Mouse (Mus musculus) lung, postnatal 0 days (tissue): ENCODE data around the gene Cnih3.

ENCODE experiments used
- CTCF ChIP-seq: IDR thresholded peaks from 2 replicates; pipeline ENCODE4 v1.5.1; 2016; ENCODE audit warnings: antibody characterized with exemption, mild to moderate bottlenecking
- EP300 ChIP-seq: IDR thresholded peaks from 2 replicates; pipeline ENCODE4 v1.6.1; 2016; ENCODE audit warnings: antibody characterized with exemption, mild to moderate bottlenecking, control low read depth

DNA sequence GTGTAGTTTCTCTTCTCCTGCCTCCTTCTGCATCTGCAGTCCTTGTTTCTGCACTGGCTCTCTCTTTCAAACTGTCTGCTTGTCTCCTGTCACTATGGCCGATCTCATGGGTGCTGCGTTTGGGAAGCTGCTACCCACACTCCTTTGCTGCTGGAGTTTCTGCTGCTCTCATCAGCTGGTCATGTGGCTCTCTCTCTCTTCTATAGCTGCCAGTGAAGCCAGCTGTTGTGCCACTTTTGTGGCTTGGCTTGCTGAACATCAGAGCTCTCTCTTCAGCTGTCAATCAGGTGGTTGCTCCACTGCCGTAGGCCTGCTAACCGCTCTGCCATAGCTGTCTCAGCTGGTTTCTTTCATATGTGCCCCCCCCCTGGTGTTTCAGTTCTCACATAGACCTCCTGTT, 17.0 kb upstream of the Cnih3 start:
- no peak for TF ChIP-seq CTCF
- no peak for TF ChIP-seq EP300
